Mouse (Mus musculus) NIH3T3 (cell line): ENCODE measurements around the gene Sec1.

ENCODE experiments used
- DNase-seq: peaks from one replicate; pipeline ENCODE4 v3.0.0-alpha.2; 2012; ENCODE audit warnings: low read depth

Sec1 gene

GRCm38 (mm10) chr7:45717918-45718297 is 23.7 kb upstream of the Sec1 start, which contains the start of gene Sphk2:
Gene Sphk2, minus strand, starts transcription at chr7:45718002.
- DNase-seq, result peak; percentile 99

GRCm38 (mm10) chr7:45716952-45717917 is 23.0 kb upstream of the Sec1 start:
- DNase-seq, result no peak

- DNase-seq, result no peak
These were observed 22.3 kb upstream of the Sec1 start for GRCm38 (mm10) chr7:45716460-45716857.

- DNase-seq, result no peak
These were observed 21.7 kb upstream of the Sec1 start for GRCm38 (mm10) chr7:45715741-45716459.

GRCm38 (mm10) chr7:45715090-45715708 is 21.0 kb upstream of the Sec1 start, which contains the start of gene Rpl18:
Gene Rpl18, plus strand, starts transcription at chr7:45715457.
- DNase-seq, result peak; percentile 99

- DNase-seq, result peak; percentile 42
These were observed 20.5 kb upstream of the Sec1 start for GRCm38 (mm10) chr7:45714630-45715089.

GRCm38 (mm10) chr7:45713881-45714520 is 19.8 kb upstream of the Sec1 start:
- no peak for DNase-seq

- no peak for DNase-seq
These were observed 19.2 kb upstream of the Sec1 start for GRCm38 (mm10) chr7:45713396-45713795.

- DNase-seq, result no peak
These were observed 18.0 kb upstream of the Sec1 start for GRCm38 (mm10) chr7:45712022-45712757.

- no peak for DNase-seq
These were observed 17.3 kb upstream of the Sec1 start for GRCm38 (mm10) chr7:45711316-45712021.

- no peak for DNase-seq
These were observed 16.4 kb upstream of the Sec1 start for GRCm38 (mm10) chr7:45710477-45711191.

GRCm38 (mm10) chr7:45709677-45710355 is 15.6 kb upstream of the Sec1 start:
- DNase-seq, result no peak

- DNase-seq, result no peak
These were observed 14.8 kb upstream of the Sec1 start for GRCm38 (mm10) chr7:45709036-45709435.

- DNase-seq, result no peak
These were observed 14.1 kb upstream of the Sec1 start for GRCm38 (mm10) chr7:45708221-45708761.

- peak; percentile 92 for DNase-seq
These were observed 13.3 kb upstream of the Sec1 start for GRCm38 (mm10) chr7:45707375-45707967.

GRCm38 (mm10) chr7:45706721-45707241 is 12.6 kb upstream of the Sec1 start:
- DNase-seq, result peak; percentile 85

- DNase-seq, result peak; percentile 80
These were observed 11.7 kb upstream of the Sec1 start for GRCm38 (mm10) chr7:45705873-45706281.

GRCm38 (mm10) chr7:45705443-45705864 is 11.3 kb upstream of the Sec1 start:
- DNase-seq, result no peak
